Mouse (Mus musculus) forebrain, embryonic 16.5 days (tissue): Measurements from ENCODE around the gene Asz1. TPM values are rescaled to one million over a fixed set of nuclear protein-coding genes. Genes with fewer than 3 reads are reported as not detected.

Experiments
- ATAC-seq: fragments of 200-750 bp; cut with Nextera tagmentation; 2 replicates; pipeline ENCODE4 v1.8.0; 2017; ENCODE audit warnings: mild to moderate bottlenecking, moderate library complexity
- H3K27ac ChIP-seq: fragments of 300-500 bp; sonication (generic); 2 replicates; pipeline ENCODE4 v1.5.1; 2014; ENCODE audit warnings: low read length, control low read depth
- H3K27me3 ChIP-seq: fragments of 300-500 bp; sonication (generic); replicated peaks from 2 replicates; pipeline ENCODE4 v1.6.1; 2014; ENCODE audit warnings: low read length; ENCODE audit not compliant: control insufficient read depth, insufficient read depth
- H3K36me3 ChIP-seq: fragments of 300-500 bp; sonication (generic); 2 replicates; pipeline ENCODE4 v1.6.1; 2014; ENCODE audit not compliant: control insufficient read depth, insufficient read depth
- H3K4me1 ChIP-seq: fragments of 300-500 bp; sonication (generic); replicated peaks from 2 replicates; pipeline ENCODE4 v1.6.1; 2014; ENCODE audit warnings: low read length; ENCODE audit not compliant: control insufficient read depth, insufficient read depth
- H3K4me2 ChIP-seq: fragments of 300-500 bp; sonication (generic); 2 replicates; pipeline ENCODE4 v1.6.1; 2014; ENCODE audit warnings: mild to moderate bottlenecking, low read length, control low read depth
- H3K4me3 ChIP-seq: fragments of 300-500 bp; sonication (generic); replicated peaks from 2 replicates; pipeline ENCODE4 v1.5.1; 2014; ENCODE audit warnings: mild to moderate bottlenecking, low read length, control low read depth
- H3K9ac ChIP-seq: fragments of 300-500 bp; sonication (generic); replicated peaks from 2 replicates; pipeline ENCODE4 v1.6.1; 2014; ENCODE audit warnings: low read depth, low read length, control low read depth
- H3K9me3 ChIP-seq: fragments of 300-500 bp; sonication (generic); 2 replicates; pipeline ENCODE4 v1.6.1; 2016; ENCODE audit warnings: low read length; ENCODE audit not compliant: control insufficient read depth
- WGBS: fragments of 180-500 bp; shearing (Covaris S2); extraction: QIAGEN DNeasy Blood & Tissue Kit; methylation state at CpG from one replicate; pipeline ENCODE4 v1.1.7; 2014; 5-methylcytosine and 5-hydroxymethylcytosine counted together
- polyA plus RNA-seq: library from polyadenylated mRNA; unstranded; fragments of >200 nt; fragmentation: Nextera tagmentation; extraction: Ambion mirVana; gene quantifications from 2 replicates; pipeline ENCODE4 v1.2.1, GENCODE M21; 2015

Gene Asz1
- polyA plus RNA-seq, 1 experiment from 2014 or later = not detected

- WGBS = 88% methylated on average over 7 of the region's 7 CpGs
- H3K9ac ChIP-seq = no peak overlapping the region
- no peak overlapping the region for H3K4me3 ChIP-seq
- H3K27me3 ChIP-seq = no peaks in the 10 kb centered on the region
- no peaks in the 10 kb centered on the region for H3K36me3 ChIP-seq
- H3K4me2 ChIP-seq = no peak overlapping the region
- no peak for ATAC-seq
- H3K27ac ChIP-seq = no peak overlapping the region
- no peaks in the 10 kb centered on the region for H3K9me3 ChIP-seq
- H3K4me1 ChIP-seq = no peaks in the 10 kb centered on the region
Measured at GRCm38 (mm10) chr6:18076986-18077385, 31.9 kb downstream of the Asz1 start.

- 72% methylated on average over 5 of the region's 5 CpGs for WGBS
- Histone ChIP-seq H3K4me1 (no peaks in the 10 kb centered on the region), H3K27ac (no peak overlapping the region), H3K9me3 (no peaks in the 10 kb centered on the region), H3K4me2 (no peak overlapping the region), H3K27me3 (no peaks in the 10 kb centered on the region), H3K36me3 (no peaks in the 10 kb centered on the region), H3K4me3 (no peak overlapping the region), H3K9ac (no peak overlapping the region)
- no peak for ATAC-seq
Measured at GRCm38 (mm10) chr6:18076577-18076976, 32.3 kb downstream of the Asz1 start.

- Histone ChIP-seq H3K27me3 (no peaks in the 10 kb centered on the region), H3K36me3 (no peaks in the 10 kb centered on the region), H3K27ac (no peak overlapping the region), H3K4me3 (no peak overlapping the region), H3K9ac (no peak overlapping the region), H3K4me1 (no peaks in the 10 kb centered on the region), H3K4me2 (no peak overlapping the region), H3K9me3 (no peaks in the 10 kb centered on the region)
- no peak for ATAC-seq
- WGBS = 88% methylated on average over 4 of the region's 4 CpGs
Measured at GRCm38 (mm10) chr6:18057899-18058298, 51.0 kb downstream of the Asz1 start.

DNA sequence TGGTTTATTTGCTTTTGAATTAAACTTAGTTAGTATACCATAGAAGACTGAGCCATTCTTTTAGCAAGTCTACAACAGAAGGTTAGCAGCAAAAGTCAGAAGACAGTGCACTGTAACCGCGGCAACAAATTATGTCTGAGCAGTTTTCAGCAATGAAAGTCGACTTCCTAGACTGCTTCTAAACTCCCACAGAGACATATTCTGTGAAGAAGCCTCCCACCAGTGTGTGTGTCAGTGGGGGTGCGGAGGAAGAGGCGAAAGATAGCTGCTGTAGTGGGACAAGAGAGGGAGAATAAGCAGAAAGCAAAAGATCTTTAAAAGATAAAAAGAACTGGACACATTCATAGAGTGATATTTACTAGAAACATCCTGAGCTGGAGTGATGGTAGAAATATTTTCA is 57.2 kb downstream of the Asz1 start:
- Histone ChIP-seq H3K9me3 (no peaks in the 10 kb centered on the region), H3K27me3 (no peaks in the 10 kb centered on the region), H3K4me2 (no peak overlapping the region), H3K9ac (no peak overlapping the region), H3K36me3 (no peaks in the 10 kb centered on the region), H3K4me1 (no peaks in the 10 kb centered on the region), H3K27ac (no peak overlapping the region), H3K4me3 (no peak overlapping the region)
- ATAC-seq = no peak
- 70% methylated on average over 5 of the region's 5 CpGs for WGBS

DNA sequence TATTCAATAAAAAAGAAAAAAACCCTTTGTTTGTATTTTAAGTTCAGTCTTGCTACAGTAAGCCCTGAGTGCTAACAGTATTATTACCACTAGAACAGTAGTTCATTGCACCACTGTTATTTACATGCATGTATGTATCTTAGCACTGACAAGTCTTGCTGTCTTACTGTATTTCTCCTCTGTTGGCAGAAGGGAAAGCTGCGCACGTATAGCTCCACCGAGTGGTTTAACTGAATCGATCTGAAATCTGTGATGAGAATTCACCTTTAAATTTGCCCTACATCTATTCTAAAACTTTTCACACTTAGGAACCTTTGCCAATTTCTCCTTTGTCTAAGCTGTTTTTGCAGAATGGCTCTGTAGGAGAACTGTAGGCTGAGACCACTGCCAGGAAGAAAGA is 64.6 kb downstream of the Asz1 start:
- no peak overlapping the region for H3K27ac ChIP-seq
- ATAC-seq = no peak
- H3K27me3 ChIP-seq = no peaks in the 10 kb centered on the region
- H3K9ac ChIP-seq = no peak overlapping the region
- H3K4me2 ChIP-seq = no peak overlapping the region
- no peaks in the 10 kb centered on the region for H3K4me1 ChIP-seq
- H3K36me3 ChIP-seq = no peaks in the 10 kb centered on the region
- 74% methylated on average over 4 of the region's 4 CpGs for WGBS
- no peak overlapping the region for H3K4me3 ChIP-seq
- no peaks in the 10 kb centered on the region for H3K9me3 ChIP-seq

DNA sequence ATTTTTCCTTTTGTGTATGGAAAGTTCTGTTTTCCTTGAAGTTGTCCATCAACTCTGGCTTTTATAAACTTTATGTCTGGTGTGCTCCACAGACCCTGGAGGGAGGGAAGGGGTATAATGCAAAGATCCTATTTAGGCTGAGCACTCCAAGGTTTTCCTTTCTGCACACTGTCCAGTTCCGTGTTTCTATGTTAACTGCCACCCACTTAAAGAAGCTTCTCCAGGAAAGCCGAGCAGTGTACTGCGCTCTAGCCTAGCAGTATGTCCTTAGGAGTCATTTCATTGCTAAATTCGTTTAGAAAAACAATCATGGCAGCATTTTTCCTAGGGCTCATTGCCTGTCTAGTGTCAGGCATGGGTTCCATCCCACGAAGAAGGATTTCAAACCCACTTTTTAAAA is 65.7 kb downstream of the Asz1 start:
- 85% methylated on average over 5 of the region's 5 CpGs for WGBS
- Histone ChIP-seq H3K36me3 (no peaks in the 10 kb centered on the region), H3K27ac (no peak overlapping the region), H3K4me2 (no peak overlapping the region), H3K27me3 (no peaks in the 10 kb centered on the region), H3K9ac (no peak overlapping the region), H3K9me3 (no peaks in the 10 kb centered on the region), H3K4me3 (no peak overlapping the region), H3K4me1 (no peaks in the 10 kb centered on the region)
- no peak for ATAC-seq

DNA sequence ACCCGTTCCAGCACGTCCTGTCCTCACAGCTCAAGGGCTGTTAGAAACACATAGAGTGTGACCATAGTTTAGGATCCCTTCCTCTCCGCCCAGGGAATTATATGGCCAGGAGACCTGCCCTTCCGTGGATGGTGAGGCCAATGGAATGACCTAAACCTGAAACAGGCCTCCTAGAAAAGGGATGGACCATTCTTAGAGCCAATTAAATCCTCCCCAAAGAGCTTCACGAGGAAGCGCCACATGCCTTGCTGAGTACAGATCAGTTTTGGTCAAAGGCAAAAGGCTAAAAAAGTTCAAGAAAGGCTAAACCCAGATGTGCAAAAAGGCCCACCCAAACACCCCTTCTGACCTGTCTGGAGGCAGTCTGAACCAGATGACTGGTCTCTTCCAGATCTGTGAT is 76.6 kb downstream of the Asz1 start:
- H3K9ac ChIP-seq = no peak overlapping the region
- WGBS = 21% methylated on average over 6 of the region's 6 CpGs
- H3K4me1 ChIP-seq = peaks cover 23% of the 10 kb centered on the region
- no peaks in the 10 kb centered on the region for H3K36me3 ChIP-seq
- H3K9me3 ChIP-seq = no peaks in the 10 kb centered on the region
- H3K4me3 ChIP-seq = no peak overlapping the region; the same call in 1 of the 2 replicates
- no peak overlapping the region for H3K27ac ChIP-seq
- peak overlapping the region; percentile 93 for H3K4me2 ChIP-seq
- H3K27me3 ChIP-seq = peaks cover 36% of the 10 kb centered on the region
- ATAC-seq = no peak

DNA sequence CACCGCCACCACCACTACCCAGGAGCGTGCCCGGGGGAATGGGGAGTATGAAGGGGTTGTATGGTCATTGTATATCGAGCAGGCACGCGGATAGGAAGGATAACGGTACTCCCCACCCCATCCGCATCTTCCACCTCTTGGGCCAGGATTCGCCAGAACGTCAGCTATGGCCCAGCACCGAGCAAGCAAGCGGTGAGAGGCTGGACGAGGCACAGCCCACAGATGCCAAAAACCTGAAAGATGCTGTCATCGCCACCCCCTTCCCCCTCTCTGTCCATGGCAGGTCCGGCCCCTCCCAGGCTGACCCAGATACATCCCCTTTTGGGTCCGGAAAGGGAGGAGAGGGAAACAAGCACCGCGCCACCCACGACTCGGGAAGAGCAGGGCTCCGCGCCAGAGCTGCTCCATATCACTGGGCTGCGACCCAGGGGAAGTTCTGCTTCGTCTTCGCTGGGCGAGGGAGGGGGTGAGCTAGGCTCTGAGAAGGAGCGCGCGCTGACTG is 77.3 kb downstream of the Asz1 start:
- Histone ChIP-seq H3K4me1 (peaks cover 23% of the 10 kb centered on the region), H3K27ac (no peak overlapping the region), H3K4me2 (peak overlapping the region; percentile 93), H3K4me3 (peak overlapping the region; percentile 50), H3K27me3 (peaks cover 36% of the 10 kb centered on the region), H3K9ac (peak overlapping the region; percentile 53), H3K9me3 (no peaks in the 10 kb centered on the region), H3K36me3 (no peaks in the 10 kb centered on the region)
- ATAC-seq = peak; percentile 69
- 2% methylated on average over 29 of the region's 29 CpGs for WGBS

DNA sequence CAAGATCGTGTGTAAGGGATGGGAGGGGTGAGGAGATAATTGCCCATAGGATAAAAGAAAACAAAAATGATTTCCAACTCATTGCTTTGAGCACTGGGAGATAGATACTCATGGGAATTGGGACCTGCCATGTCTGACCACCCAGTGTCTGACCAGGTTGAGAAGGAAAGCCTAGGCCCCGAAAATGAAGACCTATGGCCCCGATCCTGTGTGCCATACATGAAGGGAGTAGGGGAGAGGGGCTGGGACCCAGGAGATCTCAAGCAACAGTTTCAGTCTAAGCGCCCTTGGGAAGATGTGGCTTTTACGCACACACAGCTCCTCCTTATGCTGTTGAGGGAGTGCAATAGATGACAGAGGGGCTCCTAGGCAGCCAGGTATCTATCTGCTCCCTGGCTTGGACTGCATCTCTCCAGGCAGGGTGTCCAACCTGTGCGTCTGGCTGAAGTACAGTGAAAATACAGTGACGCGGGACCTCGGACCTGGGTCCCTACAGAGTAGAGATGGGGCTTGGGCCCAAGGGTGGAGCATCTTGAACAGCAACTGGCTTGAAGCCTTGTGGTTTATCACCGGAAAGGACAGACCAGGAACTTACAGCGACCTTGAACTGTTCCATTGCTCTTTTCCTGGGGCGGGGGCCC is 77.9 kb downstream of the Asz1 start:
- Histone ChIP-seq H3K9ac (peak overlapping the region; percentile 53; the same call in 1 of the 2 replicates), H3K27me3 (peaks cover 36% of the 10 kb centered on the region), H3K9me3 (no peaks in the 10 kb centered on the region), H3K36me3 (no peaks in the 10 kb centered on the region), H3K4me3 (peak overlapping the region; percentile 56), H3K27ac (no peak overlapping the region), H3K4me1 (peaks cover 23% of the 10 kb centered on the region), H3K4me2 (peak overlapping the region; percentile 93)
- WGBS = 6% methylated on average over 12 of the region's 12 CpGs
- ATAC-seq = peak; percentile 39; the same call in 1 of the 2 replicates
